Mouse (Mus musculus) spleen, adult 2 months (tissue): ENCODE results near the gene Ankrd34a.
"Not testable (repeated sequence)": the region's sequence is repeated elsewhere in the genome, so short reads cannot be mapped to it uniquely, and the experiment has no call there.

Source experiments
- CTCF ChIP-seq: fragments of 200-500 bp; IDR thresholded peaks from 2 replicates; pipeline ENCODE4 v1.5.1; 2011; ENCODE audit warnings: mild to moderate bottlenecking, inconsistent platforms; ENCODE audit not compliant: insufficient read depth, insufficient read length, insufficient replicate concordance; ENCODE audit errors: extremely low read depth
- POLR2A ChIP-seq: fragments of 200-500 bp; IDR thresholded peaks from 2 replicates; pipeline ENCODE4 v1.6.1; 2011; ENCODE audit warnings: low read depth, low read length, inconsistent platforms

DNA sequence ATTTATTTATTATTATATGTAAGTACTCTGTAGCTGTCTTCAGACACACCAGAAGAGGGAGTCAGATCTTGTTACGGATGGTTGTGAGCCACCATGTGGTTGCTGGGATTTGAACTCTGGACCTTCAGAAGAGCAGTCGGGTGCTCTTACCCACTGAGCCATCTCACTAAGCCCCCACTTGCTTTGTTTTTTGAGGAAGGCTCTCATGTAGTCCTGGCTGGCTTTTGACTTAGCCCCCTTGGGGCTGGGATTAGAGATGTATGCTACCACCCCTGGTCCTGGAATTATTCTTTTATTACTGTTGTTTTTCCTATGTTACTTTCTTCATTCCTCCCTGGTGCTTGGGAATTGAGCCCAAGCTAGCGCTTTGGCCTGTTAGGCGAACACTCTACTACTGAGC, 9.6 kb downstream of the Ankrd34a start:
- not testable (repeated sequence) for TF ChIP-seq POLR2A, CTCF
